Mouse (Mus musculus) embryo, embryonic 10 days (tissue): ENCODE data around the gene Gm8909.
"Not testable (repeated sequence)": the region's sequence is repeated elsewhere in the genome, so short reads cannot be mapped to it uniquely, and the experiment has no call there.

ENCODE experiments used
- DNase-seq: peaks from one replicate; pipeline ENCODE4 v3.0.0-alpha.2; 2015; ENCODE audit warnings: low spot score

The Gm8909 gene

DNA sequence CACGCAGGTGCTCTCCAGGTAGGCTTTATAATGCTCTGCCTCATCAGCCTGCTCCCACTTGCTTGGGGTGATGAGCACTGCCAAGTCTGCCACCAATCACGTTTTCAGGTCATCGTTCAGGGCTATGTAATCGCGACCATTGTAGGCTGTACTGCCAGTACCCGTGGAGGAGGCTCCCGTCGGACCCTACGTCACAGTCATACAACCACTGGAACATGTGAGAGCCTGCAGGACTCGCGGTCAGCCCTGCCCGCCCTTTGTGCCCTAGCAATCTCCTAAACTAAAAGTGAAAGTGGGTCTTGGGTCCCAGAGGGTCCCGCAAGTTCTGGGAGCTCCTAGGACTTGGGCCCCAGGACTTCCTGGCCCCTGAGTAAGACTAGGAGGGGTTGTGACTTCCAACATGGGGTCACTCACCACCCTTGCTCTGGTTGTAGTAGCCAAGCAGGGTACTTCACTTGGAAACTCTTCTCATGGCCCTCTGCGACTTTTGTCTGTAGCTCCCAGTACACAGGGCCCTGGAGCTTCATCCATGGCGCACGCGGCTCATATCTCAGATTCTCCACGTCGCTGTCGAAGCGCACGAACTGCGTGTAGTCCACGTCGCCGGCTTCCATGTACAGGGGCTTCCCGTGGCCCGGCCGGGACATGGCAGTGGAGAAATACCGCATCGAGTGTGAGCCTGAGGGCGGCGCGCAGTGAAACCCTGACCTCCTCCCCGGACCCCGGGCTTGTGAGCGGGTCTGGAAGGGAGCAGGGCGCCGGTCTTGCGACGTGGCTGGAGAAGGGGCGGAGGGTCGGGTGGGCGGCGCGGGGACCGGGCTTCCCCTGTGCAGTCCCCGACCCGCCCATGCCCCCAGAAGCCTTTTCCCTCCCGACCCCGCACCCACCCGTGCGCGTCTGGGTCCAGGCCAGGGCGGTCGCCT lies 6.9 kb downstream of the Gm8909 start:
- DNase-seq = peak; percentile 41

DNA sequence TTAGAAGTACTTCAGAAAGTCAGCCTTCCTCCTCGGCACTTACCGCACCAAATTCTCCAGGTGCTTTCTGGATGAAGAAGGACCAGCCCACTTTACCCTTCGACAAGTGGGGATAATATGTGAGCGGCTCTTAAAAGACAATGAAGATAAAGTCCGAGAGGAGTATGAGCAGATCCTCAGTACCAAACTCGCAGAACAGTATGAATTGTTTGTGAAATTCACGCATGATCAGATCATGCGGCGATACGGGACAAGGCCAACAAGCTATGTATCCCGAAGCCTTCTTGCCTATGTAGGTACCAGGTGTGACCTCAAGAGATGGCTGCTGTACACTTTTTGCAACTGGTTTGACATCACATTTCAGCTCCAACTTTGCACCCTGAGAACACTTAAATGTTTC lies 10.1 kb downstream of the Gm8909 start:
- DNase-seq = not testable (repeated sequence)

DNA sequence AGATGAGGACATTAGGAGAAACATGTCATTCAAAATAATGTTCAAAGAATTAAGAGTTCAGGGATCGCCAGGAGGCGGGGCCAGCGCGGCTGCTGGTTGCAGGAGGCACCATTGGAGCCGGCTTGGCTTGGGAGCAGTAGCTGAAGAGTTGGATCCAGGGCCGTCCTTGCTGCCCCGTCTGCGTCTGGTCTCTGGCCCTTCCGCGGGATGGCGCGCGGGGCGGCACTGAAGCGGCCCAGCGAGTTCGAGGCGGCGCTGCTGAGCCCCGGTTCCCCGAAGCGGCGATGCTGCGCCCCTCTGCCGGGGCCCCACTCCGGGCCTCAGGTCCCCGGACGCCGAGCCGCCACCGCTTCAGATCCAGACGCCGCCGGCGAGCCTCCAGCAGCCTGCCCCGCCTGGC lies 10.6 kb downstream of the Gm8909 start:
- peak; percentile 59 for DNase-seq

DNA sequence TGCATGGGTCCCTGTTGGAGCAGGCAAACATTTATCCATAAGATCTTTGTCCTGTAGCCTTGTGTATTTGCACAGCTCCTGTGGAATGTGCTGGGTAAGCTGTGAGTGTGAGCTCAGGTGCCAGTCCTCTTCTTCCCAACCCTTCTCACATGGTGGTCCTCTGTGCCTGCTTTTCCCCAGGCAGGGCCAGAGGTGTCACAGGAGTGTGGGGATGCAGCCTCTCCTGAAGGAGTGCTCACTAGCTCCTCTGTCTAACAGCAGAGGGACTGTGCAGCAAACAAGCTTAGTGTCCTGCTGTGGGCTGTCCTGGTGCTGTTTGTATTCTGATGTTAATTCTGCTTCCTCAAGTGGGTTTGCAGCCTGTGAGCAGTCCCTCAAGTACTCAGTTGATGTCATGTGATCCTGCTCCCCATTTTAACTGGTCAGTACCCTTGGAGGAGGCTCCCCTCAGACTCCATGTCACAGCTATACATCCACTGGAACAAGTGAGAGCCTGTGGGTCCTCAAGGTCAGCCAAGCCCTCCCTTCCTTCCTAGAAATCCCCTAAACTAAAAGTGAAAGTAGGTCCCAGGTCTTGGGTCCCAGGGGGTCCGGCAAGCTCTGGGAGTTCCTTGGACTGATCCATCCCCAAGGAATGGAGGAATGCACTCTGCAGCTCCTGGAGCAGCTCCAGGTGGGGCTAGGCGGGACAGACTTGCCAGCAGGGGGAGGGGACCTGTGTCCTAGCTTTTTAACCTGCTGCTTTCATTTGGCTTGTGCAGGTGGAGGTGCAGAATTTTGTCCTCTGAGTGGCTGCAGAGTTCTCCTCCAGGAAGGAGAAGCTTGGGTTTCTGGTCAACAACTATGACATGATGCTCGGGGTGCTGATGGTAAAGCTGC lies 13.8 kb downstream of the Gm8909 start:
- no peak for DNase-seq

DNA sequence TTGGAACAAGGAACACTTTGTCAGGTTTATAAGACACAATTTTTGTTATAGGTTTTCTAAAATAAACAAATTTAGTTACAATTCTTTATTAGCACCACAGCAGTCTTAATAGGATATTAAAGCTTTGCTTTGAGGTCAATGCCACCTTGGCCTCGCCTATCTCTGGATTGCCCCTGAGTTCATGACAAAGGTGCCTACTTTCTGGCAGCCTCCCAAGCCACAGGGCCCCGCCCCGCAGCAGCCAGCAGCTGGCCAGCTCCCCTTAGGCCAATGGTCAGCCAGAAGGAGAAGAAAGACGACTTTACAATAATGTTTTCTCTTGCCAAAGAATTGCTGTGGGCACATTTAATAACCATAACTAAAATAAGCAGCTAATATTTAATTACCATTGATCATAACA lies 17.1 kb downstream of the Gm8909 start:
- DNase-seq = not testable (repeated sequence)

DNA sequence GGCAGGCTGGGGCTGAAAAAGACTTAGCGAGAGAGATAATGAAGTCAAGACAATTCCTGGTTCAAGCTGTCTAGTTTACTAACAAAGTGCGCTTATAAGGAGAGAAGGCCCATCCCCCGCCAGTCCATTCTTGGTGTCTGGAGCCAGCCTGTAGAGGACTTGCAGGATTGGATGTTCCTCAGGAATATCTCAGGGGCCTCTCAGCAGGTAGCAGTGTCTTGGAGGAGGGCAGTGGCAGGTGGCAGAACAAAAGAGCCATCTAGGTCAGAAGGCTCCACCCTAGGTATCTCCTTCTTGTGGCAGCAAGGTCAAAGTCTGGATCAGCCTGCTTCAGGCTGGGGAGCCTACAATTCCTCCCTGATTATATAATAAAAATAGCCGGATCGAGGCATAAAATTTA lies 19.9 kb downstream of the Gm8909 start:
- not testable (repeated sequence) for DNase-seq

DNA sequence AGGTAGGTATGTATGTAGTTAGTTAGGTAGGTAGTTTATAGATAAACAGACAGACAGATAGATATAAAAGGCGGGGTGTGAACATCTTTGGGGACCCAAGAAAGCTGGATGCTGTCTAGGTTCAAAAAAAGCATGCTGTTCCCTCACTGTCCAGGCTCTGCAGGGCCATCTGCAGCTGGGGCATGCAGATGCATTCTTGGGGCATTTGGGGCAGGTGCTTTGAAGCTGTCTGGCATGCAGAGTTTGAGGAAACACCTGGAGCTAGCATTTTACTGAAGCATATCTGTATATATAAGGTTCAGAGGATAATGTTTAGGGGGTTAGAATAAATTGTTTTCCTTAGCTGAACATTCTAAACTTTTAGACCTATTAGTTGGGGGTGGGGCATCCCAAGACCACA lies 21.4 kb downstream of the Gm8909 start:
- DNase-seq = not testable (repeated sequence)

DNA sequence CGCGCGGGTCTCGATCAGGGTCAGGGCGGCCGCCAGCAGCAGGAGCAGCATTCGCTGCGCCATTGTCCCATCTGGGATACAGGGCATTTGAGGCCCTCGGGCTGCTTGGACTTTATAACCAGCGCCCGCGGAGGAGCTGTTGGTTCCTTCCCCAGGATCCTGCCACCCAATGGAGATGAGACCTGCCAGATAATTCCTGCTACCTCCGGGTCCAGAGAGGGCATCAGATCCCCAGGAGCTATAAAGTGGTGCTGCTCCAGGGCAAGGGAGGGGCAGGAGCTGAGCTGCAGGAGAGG lies 22.5 kb downstream of the Gm8909 start:
- not testable (repeated sequence) for DNase-seq

DNA sequence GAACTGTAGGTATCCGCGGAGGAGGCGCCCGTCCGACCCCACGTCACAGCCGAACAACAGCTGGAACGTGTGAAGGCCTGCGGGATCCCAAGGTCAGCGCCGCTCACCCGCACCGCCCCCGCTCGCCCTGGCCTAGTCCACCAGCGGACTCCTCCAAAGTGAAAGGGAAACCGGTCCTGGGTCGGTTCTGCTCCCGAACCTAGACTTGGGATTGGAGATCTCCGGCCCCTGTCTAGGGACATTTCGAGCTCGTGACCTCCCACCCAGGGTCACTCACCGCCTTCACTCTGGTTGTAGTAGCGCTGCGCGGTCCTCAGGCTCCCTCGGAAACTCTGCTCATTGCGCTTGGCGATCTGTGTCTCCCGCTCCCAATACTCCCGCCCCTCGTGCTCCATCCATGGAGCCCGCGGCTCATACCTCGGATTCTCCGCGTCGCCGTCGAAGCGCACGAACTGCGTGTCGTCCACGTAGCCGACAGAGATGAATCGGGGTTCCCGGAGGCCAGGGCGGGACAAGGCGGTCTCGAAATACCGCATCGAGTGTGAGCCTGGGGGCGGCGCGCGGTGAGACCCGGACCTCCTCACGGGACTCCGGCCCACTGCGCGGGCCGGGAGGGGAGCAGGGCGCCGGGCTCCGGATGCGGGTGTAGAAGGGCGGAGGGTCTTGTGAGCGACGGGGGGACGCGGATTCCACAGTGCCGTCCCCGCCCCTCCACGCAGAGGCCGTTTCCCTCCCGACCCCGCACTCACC lies 23.1 kb downstream of the Gm8909 start:
- DNase-seq = peak; percentile 49

DNA sequence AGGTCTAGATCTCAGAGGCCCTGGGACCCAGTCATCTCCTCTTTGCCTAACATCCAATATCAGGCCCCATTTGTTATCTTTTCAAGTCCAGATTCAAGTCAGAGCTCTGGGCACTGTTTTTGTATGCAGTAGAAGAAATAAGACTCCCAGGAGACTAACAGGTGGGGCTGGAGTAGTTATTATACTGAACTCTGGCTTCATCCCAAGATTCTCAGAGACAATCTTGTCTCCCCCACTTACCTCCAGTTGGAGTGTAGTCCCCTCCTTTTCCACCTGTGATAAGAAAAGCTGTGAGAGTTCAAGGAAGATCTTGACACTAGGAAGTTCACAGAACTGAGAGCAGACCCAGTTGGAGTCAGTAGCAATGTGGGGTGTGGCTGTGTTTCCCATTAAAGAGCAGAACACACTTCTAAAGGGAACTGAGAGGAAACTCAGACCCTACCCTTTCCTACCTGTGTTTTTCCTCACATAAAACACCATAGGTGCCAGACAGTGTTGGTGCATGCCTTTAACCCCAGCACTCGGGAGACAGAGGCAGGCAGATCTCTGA lies 32.0 kb downstream of the Gm8909 start:
- not testable (repeated sequence) for DNase-seq

DNA sequence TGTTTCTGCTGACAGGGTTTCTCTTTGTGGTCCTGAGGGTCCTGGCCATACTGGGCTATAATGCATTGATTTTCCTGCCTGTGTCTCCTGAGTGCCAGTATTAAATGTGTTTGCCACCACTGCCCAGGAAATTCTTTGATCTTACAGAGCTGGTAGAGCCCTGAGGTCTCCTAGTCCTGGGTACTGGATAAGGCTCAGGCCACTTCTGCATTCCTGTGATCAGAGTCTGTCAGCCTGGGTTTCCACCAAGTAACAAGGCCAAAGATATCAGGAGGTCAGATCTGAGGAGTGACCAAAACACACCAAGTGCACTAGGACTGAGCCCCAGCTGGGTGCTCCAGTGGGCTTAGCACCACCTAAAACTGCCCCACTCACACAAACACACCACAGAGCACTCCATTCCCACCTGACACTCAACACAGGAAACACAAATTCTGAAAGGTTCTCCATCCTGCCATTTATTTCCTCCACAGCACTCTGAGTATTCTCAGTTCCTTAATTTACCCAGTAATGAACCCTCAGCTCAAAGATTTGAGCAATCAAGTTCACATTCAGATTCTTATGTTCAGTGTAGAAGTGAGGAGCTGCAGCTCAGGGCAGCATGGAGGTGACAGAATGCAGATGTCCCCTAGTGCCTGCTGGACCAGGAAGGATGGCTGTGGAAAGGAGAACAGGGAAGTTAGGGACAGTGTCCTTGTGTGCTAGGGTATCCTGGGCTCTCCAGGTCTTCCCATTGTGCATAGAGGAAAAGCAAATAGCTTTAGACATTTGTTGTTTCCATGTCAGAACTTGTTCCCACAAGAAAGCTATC lies 32.7 kb downstream of the Gm8909 start:
- DNase-seq = not testable (repeated sequence)

DNA sequence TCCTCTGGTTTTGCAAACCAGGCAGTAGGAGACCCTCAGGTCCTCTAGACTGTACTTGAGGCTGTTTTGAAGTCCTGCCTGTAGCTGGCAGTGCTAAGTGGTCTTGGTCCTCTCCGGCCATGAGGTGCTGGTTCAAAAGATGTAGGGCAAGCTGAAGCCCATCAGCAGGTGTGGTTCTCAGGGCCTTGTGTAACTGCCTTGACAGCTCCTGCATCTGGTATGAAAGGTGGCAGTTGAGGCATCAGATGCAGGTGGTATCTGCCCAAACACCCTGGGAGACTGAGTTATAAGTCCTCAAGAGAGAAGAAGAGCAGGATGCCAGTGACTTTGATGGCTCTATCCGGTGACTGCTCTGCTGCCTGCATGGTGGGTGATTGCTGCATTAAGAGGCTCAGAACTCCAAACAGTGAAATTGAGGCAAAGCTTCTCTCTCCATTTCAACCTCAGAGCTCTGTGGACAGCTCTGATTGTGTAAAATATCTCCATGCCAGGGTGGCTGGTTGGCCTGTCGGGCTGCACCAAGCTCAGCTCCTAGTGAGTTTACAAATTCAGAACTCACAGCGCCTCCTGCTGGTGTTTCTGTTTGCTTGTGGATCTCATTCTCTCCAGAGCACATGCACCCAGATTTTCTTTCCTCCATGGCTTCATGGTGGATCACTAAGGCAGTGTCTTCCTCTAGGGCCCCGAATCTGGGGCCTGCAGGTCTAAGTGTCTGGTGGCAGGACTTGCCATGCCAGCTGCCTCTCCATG lies 36.6 kb downstream of the Gm8909 start:
- DNase-seq = no peak

DNA sequence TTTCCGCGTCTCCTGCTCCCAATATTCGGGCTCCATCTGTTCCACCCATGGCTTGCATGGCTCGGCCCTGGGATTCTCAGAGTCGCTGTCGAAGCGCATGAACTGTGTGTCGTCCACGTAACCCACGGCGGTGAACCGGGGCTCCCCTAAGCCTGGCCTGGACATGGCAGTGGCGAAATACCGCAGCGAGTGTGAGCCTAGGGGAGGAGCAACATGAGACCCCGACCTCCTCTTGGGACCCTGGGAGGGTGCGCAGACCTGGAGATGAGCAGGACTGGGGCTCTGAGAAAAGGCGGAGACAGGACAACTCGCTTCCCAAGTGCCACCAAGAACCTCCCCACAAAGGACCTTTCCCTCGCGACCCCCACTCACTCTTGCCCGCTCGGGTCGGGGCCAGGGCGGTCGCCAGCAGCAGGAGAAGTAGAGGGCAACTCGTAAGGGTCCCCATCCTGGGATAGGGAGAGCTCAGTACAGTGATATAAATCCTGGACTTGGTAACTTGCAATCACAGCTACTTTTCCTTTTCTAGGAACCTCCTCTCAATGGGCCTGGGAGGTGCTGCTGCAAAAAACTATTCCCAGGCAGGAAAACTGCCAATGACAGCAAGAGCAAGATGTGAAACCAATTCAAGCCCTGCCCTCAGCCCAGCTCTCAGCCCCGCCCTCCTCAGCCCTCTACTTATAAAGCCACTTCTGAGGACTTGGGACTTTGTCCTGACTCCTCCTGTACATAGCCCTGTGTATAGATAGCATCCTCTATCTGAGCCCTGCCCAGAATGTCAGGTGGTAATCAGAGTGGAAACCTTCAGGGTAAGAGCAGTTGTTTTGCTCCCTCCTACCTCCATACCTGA lies 39.1 kb downstream of the Gm8909 start, which contains the start of gene Gm7030:
Gm7030 (minus strand) TSS at position 458 of the 850 bp plus-strand sequence.
- DNase-seq = not testable (repeated sequence)

DNA sequence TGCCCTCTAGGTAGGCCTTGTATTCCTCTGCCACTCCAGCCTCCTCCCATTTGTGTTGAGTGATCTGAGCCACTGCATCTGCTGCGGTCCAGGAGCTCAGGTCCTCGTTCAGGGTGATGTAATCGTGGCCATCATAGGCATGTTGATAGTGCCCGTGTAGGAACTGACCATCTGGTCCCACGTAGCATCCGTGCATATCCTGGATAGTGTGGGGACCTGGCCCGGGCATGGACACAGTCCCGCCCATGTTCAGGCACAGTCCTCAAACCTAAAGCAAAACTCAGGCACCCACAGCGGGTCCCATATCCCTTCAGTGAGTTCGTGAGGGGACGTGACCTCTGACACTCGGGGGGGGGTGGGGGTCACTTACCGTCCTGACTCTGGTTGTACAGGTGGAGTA lies 39.8 kb downstream of the Gm8909 start:
- DNase-seq = not testable (repeated sequence)

DNA sequence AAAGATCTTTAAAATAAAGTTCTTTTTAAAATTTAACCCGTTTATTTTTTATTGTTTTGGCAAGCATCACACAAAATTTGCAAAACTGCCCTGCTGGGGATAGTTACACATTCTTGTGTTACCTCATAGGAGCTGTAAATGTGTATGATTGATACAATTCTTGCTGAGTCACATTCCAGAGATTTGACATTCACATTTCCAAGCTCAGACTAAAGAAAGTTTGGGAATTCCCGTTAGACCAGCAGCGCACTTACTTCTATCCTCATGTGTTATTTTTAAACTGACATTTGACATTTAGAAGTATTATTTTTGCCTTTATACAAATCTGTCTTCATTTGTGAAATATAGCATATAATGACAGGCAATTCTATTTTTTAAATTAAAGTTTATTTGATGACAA lies 44.2 kb downstream of the Gm8909 start:
- not testable (repeated sequence) for DNase-seq

DNA sequence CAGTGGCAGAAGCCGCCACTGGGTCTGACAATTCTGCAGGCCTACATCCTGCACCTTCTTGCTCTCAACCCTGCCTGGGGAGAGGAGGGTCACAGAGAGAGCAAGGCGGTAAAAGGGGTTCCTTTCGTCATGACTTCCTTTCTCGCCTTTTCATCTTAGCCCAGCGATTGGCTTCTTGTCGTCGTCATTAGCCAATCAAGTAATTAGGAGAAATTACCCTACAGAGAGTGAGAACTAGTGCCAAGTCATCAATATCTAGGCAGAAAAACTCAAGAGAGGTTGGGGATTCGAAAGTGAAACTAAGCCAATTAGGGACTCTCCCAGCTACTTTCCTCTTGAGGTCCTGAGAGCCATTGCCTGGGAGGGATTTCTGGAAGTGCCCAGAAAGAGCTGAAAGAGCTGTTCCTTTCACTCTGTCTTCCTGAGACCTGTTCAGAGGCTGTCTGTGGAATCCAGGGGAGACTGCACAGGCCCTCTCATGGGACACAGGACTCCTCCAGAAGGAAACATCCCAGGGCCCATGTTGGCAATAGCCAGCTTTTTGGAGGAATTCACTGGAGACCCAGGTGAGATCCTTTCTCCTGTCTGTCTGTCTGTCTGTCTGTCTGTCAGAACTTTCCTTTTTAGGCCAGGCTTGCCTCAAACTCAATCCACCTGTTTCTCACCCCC lies 46.9 kb downstream of the Gm8909 start, which contains the start of gene Gm19684:
Gm19684 (plus strand) TSS at position 327 of the 669 bp plus-strand sequence.
- peak; percentile 28 for DNase-seq

DNA sequence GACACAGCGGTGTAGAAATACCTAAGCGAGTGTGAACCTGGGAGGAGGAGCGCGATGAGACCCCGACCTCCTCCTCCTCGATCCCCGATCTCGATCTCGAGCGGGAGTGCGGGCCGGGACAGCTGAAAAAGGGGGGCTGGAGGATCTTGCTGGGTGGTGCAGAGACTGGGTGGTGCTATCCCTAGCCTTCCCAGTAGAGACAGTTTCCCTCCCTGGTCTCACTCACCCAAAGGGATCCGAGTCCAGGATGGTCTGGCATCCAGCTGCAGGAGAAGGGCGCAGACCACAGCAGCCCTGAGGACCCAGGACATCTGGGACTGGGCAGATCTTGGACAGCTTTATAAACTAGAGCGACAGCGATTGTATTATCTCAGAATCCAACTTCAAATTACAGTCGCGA lies 47.5 kb downstream of the Gm8909 start:
- not testable (repeated sequence) for DNase-seq

DNA sequence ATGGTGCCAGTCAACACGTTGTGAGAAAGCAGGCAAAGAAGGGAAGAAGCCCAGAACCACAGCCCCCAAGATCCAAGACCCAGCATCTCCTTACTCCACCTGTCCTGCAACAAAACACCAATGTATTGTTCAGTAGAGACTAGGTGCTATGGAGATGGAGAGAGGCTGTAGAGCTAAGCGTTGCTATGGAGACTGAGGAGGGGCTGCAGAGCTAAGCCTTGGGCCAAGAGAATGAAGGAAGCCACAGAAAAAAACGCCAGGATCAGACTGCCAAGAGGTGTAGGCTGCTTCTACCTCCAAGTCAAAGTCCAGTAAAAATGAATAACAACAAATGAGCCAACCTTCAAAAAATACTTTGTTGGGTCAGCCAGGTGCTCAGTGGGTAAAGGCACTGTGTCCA lies 51.8 kb downstream of the Gm8909 start:
- not testable (repeated sequence) for DNase-seq
